In genomic region chr7:143300681-143301080, GRCm38 (mm10) we compare ENCODE assay signal across 21 mouse cellular contexts.
DNase-seq lines count a peak whose midpoint lies in the region; ATAC-seq and TF ChIP-seq lines count a peak whose summit lies in the region.
"Had no signal": no experiment of that assay in that cellular context is flagged by ENCODE, and none has a peak within 500 bp of the region (broad histone marks: within the 10 kb centered on the region; RNA-seq: fewer than 3 reads in every experiment).

No protein-coding gene starts in this region.

- 91% methylated on average over 3 of the region's 3 CpGs for WGBS in forebrain, embryonic 10.5 days
- WGBS in forebrain, embryonic 11.5 days = 91% methylated on average over 3 of the region's 3 CpGs
- WGBS in embryonic facial prominence, embryonic 15.5 days = 89% methylated on average over 3 of the region's 3 CpGs
- 88% methylated on average over 3 of the region's 3 CpGs for WGBS in limb, embryonic 15.5 days

- H3K4me1 ChIP-seq in forebrain, embryonic 10.5 days = peaks cover 27% of the 10 kb centered on the region
- 0 out of 2 replicates have a peak, but pooled peaks cover 3% of the 10 kb centered on the region for H3K4me1 ChIP-seq in forebrain, embryonic 11.5 days (replicated peaks; ENCODE audit: control insufficient read depth, insufficient read depth, low read length)
- peaks cover 33% of the 10 kb centered on the region for H3K4me1 ChIP-seq in embryonic facial prominence, embryonic 15.5 days
- peaks cover 48% of the 10 kb centered on the region for H3K4me1 ChIP-seq in limb, embryonic 15.5 days

- H3K9ac ChIP-seq in forebrain, embryonic 11.5 days (ENCODE audit: low read length) = no peak overlapping the region
- H3K9ac ChIP-seq in embryonic facial prominence, embryonic 15.5 days = no peak overlapping the region
- no peak overlapping the region for H3K9ac ChIP-seq in limb, embryonic 15.5 days
- H3K9ac ChIP-seq: liver, embryonic 15.5 days; neural tube, embryonic 12.5 days had no signal

- intact Hi-C loops in left cerebral cortex, adult 2 months (cut with DNase I) = loop anchor here (5.0 kb wide), 2 partner anchors 148 to 162 kb away; partner anchors contain the start of gene Cdkn1c

- TF ChIP-seq CTCF in left cerebral cortex, adult 2 months (IDR thresholded peaks at IDR 0.05) = no peak

- H3K9me3 ChIP-seq in forebrain, embryonic 10.5 days = peaks cover 10% of the 10 kb centered on the region
- H3K9me3 ChIP-seq in forebrain, embryonic 11.5 days (ENCODE audit: control insufficient read depth, low read length) = no peaks in the 10 kb centered on the region
- no peaks in the 10 kb centered on the region for H3K9me3 ChIP-seq in embryonic facial prominence, embryonic 15.5 days (replicated peaks)
- H3K9me3 ChIP-seq in limb, embryonic 15.5 days = no peaks in the 10 kb centered on the region
- H3K9me3 ChIP-seq: G1E; liver, embryonic 15.5 days had no signal

- H3K4me2 ChIP-seq in forebrain, embryonic 11.5 days (ENCODE audit: low read depth, low read length, severe bottlenecking) = no peak overlapping the region
- no peak overlapping the region for H3K4me2 ChIP-seq in embryonic facial prominence, embryonic 15.5 days (replicated peaks)
- H3K4me2 ChIP-seq in limb, embryonic 15.5 days = no peak overlapping the region
- H3K4me2 ChIP-seq: liver, embryonic 15.5 days; neural tube, embryonic 12.5 days had no signal

- no peak for ATAC-seq in forebrain, embryonic 11.5 days (replicated peaks; ENCODE audit: low FRiP score)
- no peak for ATAC-seq in embryonic facial prominence, embryonic 15.5 days (ENCODE audit: insufficient number of reproducible peaks, low FRiP score, low TSS enrichment, low read depth)
- no peak for ATAC-seq in limb, embryonic 15.5 days (ENCODE audit: insufficient number of reproducible peaks, low FRiP score, low TSS enrichment, low read depth)
- ATAC-seq: CD4-positive, CD25-positive, alpha-beta regulatory T cell, adult 4 months; forebrain, embryonic 16.5 days; hindbrain, embryonic 16.5 days; lung, postnatal 0 days had no signal

- H3K36me3 ChIP-seq in forebrain, embryonic 10.5 days (replicated peaks) = no peaks in the 10 kb centered on the region
- H3K36me3 ChIP-seq in forebrain, embryonic 11.5 days (ENCODE audit: control insufficient read depth, insufficient read depth, low read length) = no peaks in the 10 kb centered on the region
- no peaks in the 10 kb centered on the region for H3K36me3 ChIP-seq in embryonic facial prominence, embryonic 15.5 days
- no peaks in the 10 kb centered on the region for H3K36me3 ChIP-seq in limb, embryonic 15.5 days
- H3K36me3 ChIP-seq: G1E; liver, embryonic 15.5 days; neural tube, embryonic 12.5 days had no signal

- peaks cover 10% of the 10 kb centered on the region; the same call in 1 of the 2 replicates for H3K27me3 ChIP-seq in forebrain, embryonic 10.5 days (ENCODE audit: poor library complexity, severe bottlenecking)
- H3K27me3 ChIP-seq in forebrain, embryonic 11.5 days (ENCODE audit: control insufficient read depth, insufficient read depth, low read length) = no peaks in the 10 kb centered on the region
- H3K27me3 ChIP-seq in embryonic facial prominence, embryonic 15.5 days = no peaks in the 10 kb centered on the region
- no peaks in the 10 kb centered on the region for H3K27me3 ChIP-seq in limb, embryonic 15.5 days
- H3K27me3 ChIP-seq: liver, embryonic 15.5 days; neural tube, embryonic 12.5 days had no signal

- H3K4me3 ChIP-seq in forebrain, embryonic 10.5 days = no peak overlapping the region
- H3K4me3 ChIP-seq in forebrain, embryonic 11.5 days (ENCODE audit: low read depth, low read length) = no peak overlapping the region
- H3K4me3 ChIP-seq in left cerebral cortex, adult 2 months = no peak overlapping the region
- no peak overlapping the region for H3K4me3 ChIP-seq in embryonic facial prominence, embryonic 15.5 days (replicated peaks)
- no peak overlapping the region for H3K4me3 ChIP-seq in limb, embryonic 15.5 days
- H3K4me3 ChIP-seq: erythroblast, embryonic 14.5 days; gastrocnemius, adult 2 months; liver, embryonic 15.5 days; neural tube, embryonic 12.5 days had no signal

- H3K27ac ChIP-seq in forebrain, embryonic 10.5 days = peak overlapping the region; percentile 72
- no peak overlapping the region for H3K27ac ChIP-seq in forebrain, embryonic 11.5 days (ENCODE audit: low read depth, low read length)
- peak overlapping the region; percentile 40; the same call in 1 of the 2 replicates for H3K27ac ChIP-seq in left cerebral cortex, adult 2 months
- H3K27ac ChIP-seq in embryonic facial prominence, embryonic 15.5 days (replicated peaks) = peak overlapping the region; percentile 79
- peak overlapping the region; percentile 79 for H3K27ac ChIP-seq in limb, embryonic 15.5 days
- H3K27ac ChIP-seq: gastrocnemius, adult 2 months; liver, embryonic 15.5 days; neural tube, embryonic 12.5 days had no signal

- no peak for DNase-seq in forebrain, embryonic 10.5 days (ENCODE audit: extremely low spot score, low spot score)
- no peak for DNase-seq in forebrain, embryonic 11.5 days (ENCODE audit: low spot score)
- no peak for DNase-seq in left cerebral cortex, adult 2 months (ENCODE audit: extremely low spot score in 1 of 2, low spot score in 2 of 2)
- no peak for DNase-seq in left cerebral cortex, adult 11 months (ENCODE audit: low spot score)
- DNase-seq in embryo, embryonic 9.5 days (ENCODE audit: extremely low spot score) = no peak
- no peak for DNase-seq in thymus, postnatal 4 days
- DNase-seq: adrenal gland, postnatal 36 days; cerebellum, adult 8-10 months; heart, adult 18-20 months; kidney, adult 9 months had no signal
